Mouse (Mus musculus) gastrocnemius, adult 18-20 months (tissue): ENCODE data around the gene Upf2. TPM values are rescaled to one million over a fixed set of nuclear protein-coding genes. Genes with fewer than 3 reads are reported as not detected.
"Not testable (repeated sequence)": the region's sequence is repeated elsewhere in the genome, so short reads cannot be mapped to it uniquely, and the experiment has no call there.

ENCODE experiments used
- DNase-seq: peaks from one replicate; pipeline ENCODE4 v3.0.0; 2021; ENCODE audit warnings: low spot score
- total RNA-seq, 2 experiments: library from RNA; stranded (reverse); gene quantifications; 2 replicates each; pipeline ENCODE4 v1.2.3; 2021

Upf2 gene
- total RNA-seq, 2 experiments from 2014 or later: 29.0 to 29.4 TPM

GRCm38 (mm10) chr2:5948964-5949363, 2.3 kb upstream of the Upf2 start:
- no peak for DNase-seq

- DNase-seq: not testable (repeated sequence)
These were observed 1.4 kb upstream of the Upf2 start for GRCm38 (mm10) chr2:5949821-5950220.

- DNase-seq: no peak
These were observed 964 bp upstream of the Upf2 start for GRCm38 (mm10) chr2:5950305-5950704.

DNA sequence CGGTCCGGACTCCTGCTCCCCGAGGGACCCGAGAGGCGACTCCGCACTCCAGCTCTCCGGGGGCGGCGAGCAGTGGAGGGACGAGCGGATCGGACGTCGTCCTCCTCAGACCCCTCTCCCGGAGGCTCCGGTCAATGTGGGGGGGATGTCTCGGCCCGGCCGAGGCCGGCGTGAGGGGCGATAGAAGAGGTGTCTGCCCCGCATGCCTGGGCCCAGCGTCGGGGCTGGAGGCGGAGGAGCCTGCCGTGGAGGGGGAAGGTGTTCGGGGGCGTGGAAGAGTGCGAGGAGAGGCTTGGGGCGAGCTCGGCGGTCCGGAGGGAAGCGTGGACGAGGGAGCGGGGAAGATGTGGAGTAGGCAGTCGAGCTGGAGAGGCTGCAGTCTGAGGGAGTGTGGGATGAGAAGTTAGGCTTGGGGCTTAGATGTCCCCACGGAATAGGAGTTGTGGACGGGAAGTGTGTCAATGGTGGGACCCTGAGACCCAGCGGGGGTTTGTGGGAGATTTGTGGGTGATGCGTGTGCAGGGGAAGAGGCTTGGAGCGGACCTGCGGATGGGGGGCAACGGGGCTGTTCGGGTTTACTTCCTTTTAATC, 447 bp downstream of the Upf2 start:
- DNase-seq: no peak

DNA sequence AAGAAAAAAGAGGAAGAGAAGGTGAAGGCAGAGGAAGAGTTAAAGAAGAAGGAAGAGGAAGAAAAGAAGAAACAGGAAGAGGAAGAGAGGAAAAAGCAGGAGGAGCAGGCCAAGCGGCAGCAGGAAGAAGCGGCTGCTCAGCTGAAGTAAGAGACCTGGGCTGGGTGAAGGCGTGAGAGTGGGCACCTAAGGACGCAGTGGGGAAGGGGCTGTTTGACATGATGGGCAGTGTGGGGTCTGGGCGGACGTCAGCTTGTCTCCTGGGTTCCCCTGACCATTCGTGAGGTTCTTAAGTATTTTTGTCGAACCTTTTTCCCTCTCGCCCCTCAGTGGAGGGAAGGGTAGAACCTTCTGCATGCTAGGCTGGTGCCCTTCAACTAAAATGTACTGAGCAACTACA, 6.4 kb downstream of the Upf2 start:
- no peak for DNase-seq

GRCm38 (mm10) chr2:5962265-5962664, 11.0 kb downstream of the Upf2 start:
- DNase-seq: no peak

- DNase-seq: not testable (repeated sequence)
These were observed 12.5 kb downstream of the Upf2 start for GRCm38 (mm10) chr2:5963729-5964128.

- no peak for DNase-seq
These were observed 14.7 kb downstream of the Upf2 start for GRCm38 (mm10) chr2:5965972-5966371.

DNA sequence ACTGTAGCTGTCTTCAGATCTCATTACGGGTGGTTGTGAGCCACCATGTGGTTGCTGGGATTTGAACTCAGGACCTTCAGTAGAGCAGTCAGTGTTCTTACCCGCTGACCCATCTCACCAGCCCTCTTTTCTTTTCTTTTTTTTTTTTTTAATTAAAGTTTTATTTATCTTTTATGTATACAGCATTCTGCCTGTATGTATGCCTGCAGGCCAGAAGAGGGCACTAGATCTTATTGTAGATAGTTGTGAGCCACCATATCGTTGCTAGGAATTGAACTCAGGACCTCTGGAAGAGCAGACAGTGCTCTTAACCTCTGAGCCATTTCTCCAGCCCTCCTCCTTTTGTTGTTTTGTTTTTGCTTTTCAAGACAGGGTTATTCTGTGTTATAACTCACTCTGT, 19.4 kb downstream of the Upf2 start:
- not testable (repeated sequence) for DNase-seq

GRCm38 (mm10) chr2:5977532-5977931, 26.3 kb downstream of the Upf2 start:
- DNase-seq: no peak

GRCm38 (mm10) chr2:5995538-5995937, 44.3 kb downstream of the Upf2 start:
- DNase-seq: peak; percentile 20

DNA sequence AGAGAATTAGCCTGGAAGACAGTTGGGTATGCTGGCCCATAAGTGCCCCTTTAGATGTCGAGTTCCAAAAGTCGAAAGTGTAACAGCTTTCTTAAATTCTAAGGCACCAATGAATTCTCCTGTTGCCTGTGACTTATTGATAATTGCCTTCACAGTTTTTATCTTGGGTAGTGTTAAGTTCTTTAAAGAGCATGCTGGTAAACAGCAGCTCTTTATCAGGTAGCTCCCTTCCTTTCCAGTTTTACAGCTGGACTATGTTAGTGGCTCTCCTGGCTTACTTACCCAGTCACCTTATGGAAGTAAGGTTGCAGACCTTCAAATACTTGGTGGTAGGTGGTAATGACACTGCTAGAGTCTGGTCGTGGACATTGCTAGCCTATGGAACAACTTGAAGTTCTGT, 52.7 kb downstream of the Upf2 start:
- no peak for DNase-seq

- DNase-seq: no peak
These were observed 63.3 kb downstream of the Upf2 start for GRCm38 (mm10) chr2:6014532-6014931.

DNA sequence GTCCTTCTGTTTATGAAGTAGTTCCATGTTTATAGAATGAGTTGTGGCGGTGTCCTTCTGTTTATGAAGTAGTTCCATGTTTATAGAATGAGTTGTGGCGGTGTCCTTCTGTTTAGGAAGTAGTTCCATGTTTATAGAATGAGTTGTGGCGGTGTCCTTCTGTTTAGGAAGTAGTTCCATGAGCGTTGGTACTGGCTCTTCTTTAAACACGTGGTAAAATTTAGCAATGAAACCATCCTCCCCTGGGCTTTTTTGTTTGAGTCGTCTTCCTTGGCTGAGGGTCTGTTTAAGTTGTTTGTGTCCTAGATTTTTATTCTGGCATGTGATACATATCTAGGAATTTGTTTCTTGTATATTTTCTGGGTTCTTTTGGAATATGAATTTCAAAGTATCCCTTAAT, 63.9 kb downstream of the Upf2 start:
- not testable (repeated sequence) for DNase-seq

DNA sequence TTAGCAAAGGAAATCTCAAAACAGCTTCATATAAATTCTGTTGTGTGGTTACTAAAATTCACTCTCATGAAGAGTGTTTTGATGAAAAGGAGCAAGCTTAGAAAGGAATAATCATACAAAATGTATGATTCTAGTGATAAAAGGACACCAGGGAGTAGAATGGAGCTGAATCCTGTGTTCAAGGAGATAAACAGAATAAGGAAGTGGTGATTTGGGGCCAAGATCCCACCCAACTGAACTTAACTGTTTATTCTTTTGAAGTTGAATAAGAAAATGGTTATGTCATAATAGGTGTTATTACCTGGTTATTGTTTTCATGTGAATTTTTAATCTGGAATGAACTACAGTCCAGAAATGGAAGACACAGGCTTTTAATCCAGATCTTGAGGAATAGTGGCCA, 69.3 kb downstream of the Upf2 start:
- DNase-seq: no peak

- no peak for DNase-seq
These were observed 91.4 kb downstream of the Upf2 start for GRCm38 (mm10) chr2:6042644-6043043.

GRCm38 (mm10) chr2:6046796-6047195, 95.5 kb downstream of the Upf2 start:
- no peak for DNase-seq

DNA sequence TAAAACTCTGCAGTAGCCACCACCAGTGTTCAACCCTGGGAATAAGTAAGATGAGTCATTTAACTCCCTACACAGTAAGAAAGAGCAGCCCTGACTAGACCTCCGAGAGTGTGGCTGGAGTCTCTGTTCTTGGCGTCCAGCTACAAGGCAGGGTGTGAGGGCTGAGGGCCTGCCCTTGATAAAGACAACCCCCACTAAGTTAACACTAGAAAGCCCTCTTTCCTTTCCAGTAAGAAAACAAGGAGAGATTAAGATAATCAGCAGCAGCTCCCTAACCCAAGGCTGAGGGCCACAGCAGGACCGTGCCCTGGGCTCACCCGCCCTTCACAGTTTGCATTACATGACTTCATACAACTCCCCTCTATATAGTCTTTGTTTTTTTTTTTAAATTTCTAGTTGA, 97.3 kb downstream of the Upf2 start:
- no peak for DNase-seq

DNA sequence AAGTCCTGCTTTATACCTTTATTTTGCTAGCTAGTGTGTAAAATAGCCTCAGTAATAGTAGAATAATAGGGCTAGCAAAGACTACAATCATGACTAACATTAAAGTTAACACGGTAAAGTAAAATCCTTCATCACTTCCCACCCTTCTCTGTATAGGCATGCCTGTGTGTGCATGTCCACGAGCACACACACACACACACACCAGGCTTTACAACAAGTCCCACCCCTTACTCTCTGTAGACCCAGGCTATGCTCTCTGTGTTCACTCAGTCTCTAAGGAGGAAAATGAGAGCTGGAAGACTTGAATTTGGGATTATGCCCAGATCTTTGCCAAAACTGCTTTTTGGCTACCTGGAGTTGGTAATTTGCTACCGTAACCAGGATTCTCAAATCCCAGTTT, 97.7 kb downstream of the Upf2 start:
- no peak for DNase-seq

DNA sequence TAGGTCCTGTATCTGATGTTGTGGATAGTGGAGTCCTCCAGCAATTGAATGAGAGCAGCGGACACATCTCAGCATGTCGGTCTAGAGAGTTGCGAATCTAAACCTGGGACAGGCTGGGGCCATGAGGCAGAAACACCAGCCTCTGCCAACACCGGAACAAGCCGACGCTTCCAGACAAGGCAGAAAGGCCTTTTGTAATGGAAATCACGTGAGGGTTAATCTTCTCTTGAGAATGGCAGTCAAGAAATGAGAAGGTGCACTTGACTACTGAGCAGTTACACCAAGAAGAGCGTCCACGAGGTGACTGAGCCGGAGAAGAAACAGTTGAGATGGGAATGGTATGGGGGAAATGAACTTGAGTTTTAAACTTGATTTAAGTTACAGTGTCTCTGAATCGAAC, 104.2 kb downstream of the Upf2 start:
- no peak for DNase-seq

- DNase-seq: no peak
These were observed 105.2 kb downstream of the Upf2 start for GRCm38 (mm10) chr2:6056518-6056917.

- DNase-seq: no peak
These were observed 108.0 kb downstream of the Upf2 start for GRCm38 (mm10) chr2:6059291-6059690.

DNA sequence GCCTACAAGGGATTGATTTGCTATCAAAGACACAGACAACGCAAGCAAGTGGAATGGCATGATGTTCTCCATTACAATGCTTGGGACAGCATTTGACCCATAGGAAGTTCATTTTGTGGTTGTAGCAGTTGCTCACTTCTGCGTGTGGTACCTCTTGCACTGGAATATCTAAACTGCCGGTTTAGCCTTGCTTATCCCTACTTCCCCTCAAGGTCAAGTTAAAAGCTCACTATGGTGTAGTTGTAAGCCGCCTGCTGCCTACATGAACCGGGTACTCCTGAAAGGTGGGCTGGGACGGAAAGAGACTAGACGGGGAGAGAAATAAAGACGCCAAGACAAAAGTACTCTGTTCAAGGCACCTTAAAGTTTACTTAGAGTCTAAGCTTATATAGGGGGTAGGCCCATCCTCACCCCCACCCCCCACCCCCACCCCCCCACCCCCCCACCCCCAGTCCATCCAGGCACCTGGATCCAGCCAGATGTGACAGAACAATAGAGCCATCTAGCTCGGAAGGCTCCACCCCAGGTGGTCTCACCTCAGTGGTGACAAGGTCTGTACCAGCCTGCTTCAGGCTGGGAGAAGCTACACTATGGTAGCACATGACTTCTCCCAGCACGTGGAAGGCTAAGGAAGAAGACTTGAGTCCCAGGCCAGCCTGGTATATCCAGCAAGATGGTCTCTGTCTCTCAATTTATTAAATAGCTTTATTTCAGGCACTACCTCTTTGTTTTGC, 109.0 kb downstream of the Upf2 start:
- no peak for DNase-seq
